Mouse (Mus musculus) hindbrain, embryonic 11.5 days (tissue): ENCODE measurements around the gene Fli1. TPM values are rescaled to one million over a fixed set of nuclear protein-coding genes. Genes with fewer than 3 reads are reported as not detected.

Experiments
- ATAC-seq: fragments of 200-750 bp; cut with Nextera tagmentation; 2 replicates; pipeline ENCODE4 v1.8.0; 2017; ENCODE audit warnings: mild to moderate bottlenecking, moderate TSS enrichment, moderate library complexity; ENCODE audit not compliant: low FRiP score
- DNase-seq: peaks from one replicate; pipeline ENCODE4 v3.0.0-alpha.2; 2015; ENCODE audit warnings: low spot score
- H3K27ac ChIP-seq: fragments of 300-500 bp; sonication (generic); 2 replicates; pipeline ENCODE4 v1.5.1; 2014; ENCODE audit warnings: mild to moderate bottlenecking, low read depth, low read length
- H3K27me3 ChIP-seq: fragments of 300-500 bp; sonication (generic); 2 replicates; pipeline ENCODE4 v1.6.1; 2014; ENCODE audit warnings: mild to moderate bottlenecking, low read length, moderate library complexity, mixed read lengths; ENCODE audit not compliant: control insufficient read depth, insufficient read depth
- H3K36me3 ChIP-seq: fragments of 300-500 bp; sonication (generic); 2 replicates; pipeline ENCODE4 v1.6.1; 2014; ENCODE audit warnings: mild to moderate bottlenecking, low read length, moderate library complexity, mixed read lengths; ENCODE audit not compliant: control insufficient read depth, insufficient read depth
- H3K4me1 ChIP-seq: fragments of 300-500 bp; sonication (generic); replicated peaks from 2 replicates; pipeline ENCODE4 v1.6.1; 2014; ENCODE audit warnings: low read length, mixed read lengths; ENCODE audit not compliant: control insufficient read depth, insufficient read depth
- H3K4me2 ChIP-seq: fragments of 300-500 bp; sonication (generic); replicated peaks from 2 replicates; pipeline ENCODE4 v1.6.1; 2014; ENCODE audit warnings: mild to moderate bottlenecking, low read depth, low read length
- H3K4me3 ChIP-seq: fragments of 300-500 bp; sonication (generic); 2 replicates; pipeline ENCODE4 v1.5.1; 2014; ENCODE audit warnings: low read depth, low read length
- H3K9ac ChIP-seq: fragments of 300-500 bp; sonication (generic); 2 replicates; pipeline ENCODE4 v1.6.1; 2014; ENCODE audit warnings: low read depth, low read length
- H3K9me3 ChIP-seq: fragments of 300-500 bp; sonication (generic); 2 replicates; pipeline ENCODE4 v1.6.1; 2016; ENCODE audit warnings: low read length; ENCODE audit not compliant: control insufficient read depth
- WGBS: fragments of 180-500 bp; shearing (Covaris S2); extraction: QIAGEN DNeasy Blood & Tissue Kit; methylation state at CpG from one replicate; pipeline ENCODE4 v1.1.7; 2014; 5-methylcytosine and 5-hydroxymethylcytosine counted together
- polyA plus RNA-seq: library from polyadenylated mRNA; unstranded; fragments of >200 nt; fragmentation: Nextera tagmentation; extraction: Ambion mirVana; gene quantifications from 2 replicates; pipeline ENCODE4 v1.2.1, GENCODE M21; 2014

Gene Fli1
- polyA plus RNA-seq, 1 experiment from 2014 or later: 22.2 TPM

- Histone ChIP-seq H3K36me3 (no peaks in the 10 kb centered on the region), H3K4me1 (no peaks in the 10 kb centered on the region; the same call in 1 of the 2 replicates), H3K4me3 (no peak overlapping the region), H3K9ac (no peak overlapping the region), H3K27me3 (no peaks in the 10 kb centered on the region), H3K27ac (no peak overlapping the region), H3K9me3 (no peaks in the 10 kb centered on the region), H3K4me2 (no peak overlapping the region)
- DNase-seq: no peak
- no peak for ATAC-seq
- 82% methylated on average over 3 of the region's 3 CpGs for WGBS
These were observed 111.6 kb downstream of the Fli1 start for GRCm38 (mm10) chr9:32431061-32431460.

GRCm38 (mm10) chr9:32425321-32425720 lies 117.3 kb downstream of the Fli1 start:
- Histone ChIP-seq H3K27ac (no peak overlapping the region), H3K4me3 (no peak overlapping the region), H3K9me3 (no peaks in the 10 kb centered on the region), H3K4me2 (no peak overlapping the region), H3K4me1 (no peaks in the 10 kb centered on the region), H3K36me3 (no peaks in the 10 kb centered on the region), H3K9ac (no peak overlapping the region), H3K27me3 (no peaks in the 10 kb centered on the region)
- DNase-seq: no peak
- ATAC-seq: no peak
- 83% methylated on average over 7 of the region's 7 CpGs for WGBS

- ATAC-seq (no peak), DNase-seq (no peak)
- Histone ChIP-seq H3K36me3 (no peaks in the 10 kb centered on the region), H3K27me3 (no peaks in the 10 kb centered on the region), H3K27ac (no peak overlapping the region), H3K4me1 (no peaks in the 10 kb centered on the region), H3K9ac (no peak overlapping the region), H3K9me3 (no peaks in the 10 kb centered on the region), H3K4me2 (no peak overlapping the region), H3K4me3 (no peak overlapping the region)
These were observed 122.0 kb downstream of the Fli1 start for GRCm38 (mm10) chr9:32420711-32421110.

GRCm38 (mm10) chr9:32417466-32418116 lies 125.1 kb downstream of the Fli1 start:
- H3K9ac ChIP-seq: no peak overlapping the region
- H3K4me2 ChIP-seq: no peak overlapping the region
- no peaks in the 10 kb centered on the region for H3K27me3 ChIP-seq
- no peak overlapping the region for H3K27ac ChIP-seq
- WGBS: 42% methylated on average over 8 of the region's 8 CpGs
- H3K4me1 ChIP-seq: no peaks in the 10 kb centered on the region
- H3K4me3 ChIP-seq: no peak overlapping the region
- H3K9me3 ChIP-seq: no peaks in the 10 kb centered on the region
- H3K36me3 ChIP-seq: no peaks in the 10 kb centered on the region
- DNase-seq (peak; percentile 11), ATAC-seq (no peak)

GRCm38 (mm10) chr9:32415952-32416351 lies 126.7 kb downstream of the Fli1 start:
- no peak for ATAC-seq
- no peaks in the 10 kb centered on the region for H3K36me3 ChIP-seq
- H3K4me3 ChIP-seq: no peak overlapping the region
- no peak overlapping the region for H3K4me2 ChIP-seq
- WGBS: 90% methylated on average over 3 of the region's 3 CpGs
- H3K4me1 ChIP-seq: no peaks in the 10 kb centered on the region
- no peak overlapping the region for H3K9ac ChIP-seq
- H3K27ac ChIP-seq: no peak overlapping the region
- H3K27me3 ChIP-seq: no peaks in the 10 kb centered on the region
- DNase-seq: no peak
- no peaks in the 10 kb centered on the region for H3K9me3 ChIP-seq

GRCm38 (mm10) chr9:32414956-32415355 lies 127.7 kb downstream of the Fli1 start:
- Histone ChIP-seq H3K4me2 (no peak overlapping the region), H3K4me3 (no peak overlapping the region), H3K36me3 (no peaks in the 10 kb centered on the region), H3K9ac (no peak overlapping the region), H3K9me3 (no peaks in the 10 kb centered on the region), H3K27ac (no peak overlapping the region), H3K4me1 (no peaks in the 10 kb centered on the region), H3K27me3 (0 out of 2 replicates have a peak, but pooled peaks cover 2% of the 10 kb centered on the region)
- no peak for ATAC-seq
- DNase-seq: no peak
- 40% methylated on average over 1 of the region's 1 CpGs for WGBS

GRCm38 (mm10) chr9:32412836-32413580 lies 129.7 kb downstream of the Fli1 start:
- Histone ChIP-seq H3K9ac (no peak overlapping the region), H3K4me3 (no peak overlapping the region), H3K4me2 (no peak overlapping the region), H3K4me1 (peaks cover 4% of the 10 kb centered on the region; the same call in 1 of the 2 replicates), H3K27me3 (peaks cover 8% of the 10 kb centered on the region; the same call in 1 of the 2 replicates), H3K27ac (no peak overlapping the region), H3K36me3 (no peaks in the 10 kb centered on the region), H3K9me3 (no peaks in the 10 kb centered on the region)
- 74% methylated on average over 10 of the region's 10 CpGs for WGBS
- no peak for DNase-seq
- ATAC-seq: no peak

DNA sequence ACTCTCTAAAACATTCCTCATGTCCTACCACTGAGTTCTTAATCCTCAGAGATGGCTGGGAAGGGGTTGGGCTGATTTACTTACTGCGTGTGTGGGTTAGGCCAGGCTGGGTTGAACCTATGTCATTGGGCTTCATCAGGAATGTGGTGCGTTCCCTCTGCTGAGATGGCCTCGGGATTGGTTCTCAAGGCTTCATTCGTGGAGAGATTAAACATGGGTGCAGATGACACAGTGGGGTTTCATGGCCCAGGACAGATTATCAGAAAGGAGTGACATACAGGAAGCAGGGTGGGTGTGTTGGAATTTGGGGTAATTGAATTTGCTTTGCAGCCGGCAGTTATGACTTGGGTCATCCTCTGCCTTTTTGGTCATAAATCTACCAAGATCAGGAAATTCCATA lies 131.2 kb downstream of the Fli1 start:
- Histone ChIP-seq H3K36me3 (no peaks in the 10 kb centered on the region), H3K4me3 (no peak overlapping the region), H3K4me1 (peaks cover 4% of the 10 kb centered on the region; the same call in 1 of the 2 replicates), H3K9ac (no peak overlapping the region), H3K27ac (no peak overlapping the region), H3K4me2 (no peak overlapping the region), H3K27me3 (peaks cover 8% of the 10 kb centered on the region; the same call in 1 of the 2 replicates), H3K9me3 (no peaks in the 10 kb centered on the region)
- WGBS: 87% methylated on average over 5 of the region's 5 CpGs
- no peak for ATAC-seq
- DNase-seq: no peak

DNA sequence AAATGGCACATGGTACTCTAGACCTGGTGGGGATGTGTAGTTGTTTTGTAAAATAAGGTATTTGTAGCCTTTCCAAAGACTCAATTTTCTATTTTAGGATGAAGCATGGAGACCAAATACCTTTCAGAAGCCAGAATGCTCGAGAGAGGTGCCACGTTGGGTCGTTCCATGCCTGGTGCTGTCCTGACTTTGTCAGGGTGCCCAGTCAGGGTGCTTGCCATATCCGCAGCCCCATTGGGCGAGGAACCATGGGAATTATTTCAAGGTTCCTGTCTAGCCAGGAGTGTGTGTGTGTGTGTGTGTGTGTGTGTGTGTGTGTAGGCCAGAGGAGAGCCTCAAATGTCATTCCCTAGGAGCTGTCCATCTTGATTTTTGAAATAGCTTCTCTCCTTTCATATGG lies 132.0 kb downstream of the Fli1 start:
- no peak overlapping the region for H3K4me3 ChIP-seq
- 88% methylated on average over 5 of the region's 5 CpGs for WGBS
- H3K9me3 ChIP-seq: no peaks in the 10 kb centered on the region

More for the DNA sequence above, 132.0 kb downstream of the Fli1 start:
- peaks cover 4% of the 10 kb centered on the region; the same call in 1 of the 2 replicates for H3K4me1 ChIP-seq
- no peaks in the 10 kb centered on the region for H3K36me3 ChIP-seq
- DNase-seq: no peak
- no peak overlapping the region for H3K27ac ChIP-seq
- no peak overlapping the region for H3K4me2 ChIP-seq
- ATAC-seq: no peak
- H3K9ac ChIP-seq: no peak overlapping the region
- peaks cover 8% of the 10 kb centered on the region; the same call in 1 of the 2 replicates for H3K27me3 ChIP-seq
